Mouse (Mus musculus): ENCODE results near the gene Sdc4.

Gene Sdc4

GRCm38 (mm10) chr2:164403396-164404081 lies 40.1 kb downstream of the Sdc4 start:
- DNase-seq: peak; percentile 57 to 83

DNA sequence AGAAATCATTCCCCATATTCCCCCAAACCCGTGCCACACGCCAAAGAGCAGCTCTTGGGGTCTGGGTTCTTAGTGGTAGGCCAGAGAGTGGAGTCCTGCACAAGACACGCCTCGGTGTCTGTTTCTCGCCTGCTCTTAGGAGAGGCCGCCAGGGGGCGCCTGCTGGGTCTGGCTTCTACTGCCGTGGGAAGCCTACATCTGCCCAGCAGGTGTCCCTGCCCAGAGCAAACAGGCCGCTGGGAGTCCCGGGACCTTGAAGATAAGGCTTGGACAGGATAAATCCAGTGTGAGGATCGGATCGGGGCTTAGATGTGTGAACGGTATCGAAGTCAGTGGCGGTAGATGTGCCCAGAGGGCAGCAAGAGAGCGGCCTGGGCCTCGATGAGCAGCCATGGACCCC lies 40.8 kb downstream of the Sdc4 start, which contains the start of gene Rbpjl:
TSS of gene Rbpjl (plus strand) at position 236 of the 400 bp plus-strand sequence.
- DNase-seq: peak; percentile 85 to 88

DNA sequence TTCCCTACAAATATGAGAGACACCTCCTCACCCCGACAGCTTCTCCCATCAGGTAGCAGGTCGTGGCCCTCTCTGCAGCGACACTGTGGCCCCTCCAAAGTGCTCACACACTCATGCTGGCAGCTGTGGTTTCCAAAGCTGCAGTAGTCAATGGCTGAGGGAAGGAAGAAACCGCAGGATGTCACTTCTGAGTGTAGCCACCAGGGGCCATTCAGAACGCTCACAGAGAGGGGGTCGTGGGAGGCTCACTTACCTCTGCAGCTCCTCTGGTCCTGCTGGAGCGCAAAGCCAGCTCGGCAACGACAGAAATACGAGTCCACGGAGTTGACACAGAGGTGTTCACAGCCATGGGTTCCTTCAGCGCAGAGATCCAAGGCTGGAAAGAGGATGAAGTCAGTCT lies 46.8 kb downstream of the Sdc4 start:
- no peak for DNase-seq

GRCm38 (mm10) chr2:164396076-164396475 lies 47.6 kb downstream of the Sdc4 start:
- no peak for DNase-seq

DNA sequence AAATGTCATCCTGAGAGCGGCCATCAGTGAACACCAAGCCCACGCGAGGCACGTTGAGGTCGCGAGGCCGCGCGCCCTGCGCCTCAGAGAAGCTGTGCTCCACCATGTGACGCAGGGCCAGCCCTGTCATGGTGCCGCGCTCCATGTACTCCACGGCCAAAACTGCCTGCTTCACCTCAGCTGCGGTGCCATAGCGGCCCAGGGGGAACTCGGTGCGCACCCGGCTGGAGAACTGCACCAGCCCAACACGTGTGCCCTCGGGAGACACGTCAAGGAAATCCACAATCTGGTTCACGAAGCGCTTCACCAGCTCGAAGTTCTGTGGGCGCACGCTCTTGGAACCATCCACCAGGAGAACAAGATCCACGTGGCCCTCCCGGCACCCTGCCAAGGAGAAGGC lies 50.6 kb downstream of the Sdc4 start:
- DNase-seq: no peak

DNA sequence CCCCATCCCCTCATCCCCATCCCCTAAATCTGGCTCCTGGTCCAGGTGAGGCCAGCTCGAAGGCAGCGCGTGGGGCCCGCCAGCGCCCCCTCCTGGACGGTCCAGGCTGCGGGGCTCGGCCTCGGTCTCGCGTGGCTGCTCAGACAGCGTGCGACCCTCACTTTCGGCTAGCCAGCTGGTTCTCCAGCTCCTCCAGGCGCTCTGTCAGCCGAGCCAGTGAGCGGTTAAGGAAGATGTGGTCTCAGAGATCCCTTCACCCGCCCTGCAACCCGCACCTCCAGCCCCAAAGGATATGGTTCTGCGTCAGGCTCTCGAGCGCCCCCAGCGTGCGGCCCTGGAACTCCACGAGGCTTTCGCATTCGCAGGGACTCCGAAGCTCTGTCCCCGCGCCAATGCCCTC lies 54.2 kb downstream of the Sdc4 start:
- peak; percentile 86 to 89 for DNase-seq

DNA sequence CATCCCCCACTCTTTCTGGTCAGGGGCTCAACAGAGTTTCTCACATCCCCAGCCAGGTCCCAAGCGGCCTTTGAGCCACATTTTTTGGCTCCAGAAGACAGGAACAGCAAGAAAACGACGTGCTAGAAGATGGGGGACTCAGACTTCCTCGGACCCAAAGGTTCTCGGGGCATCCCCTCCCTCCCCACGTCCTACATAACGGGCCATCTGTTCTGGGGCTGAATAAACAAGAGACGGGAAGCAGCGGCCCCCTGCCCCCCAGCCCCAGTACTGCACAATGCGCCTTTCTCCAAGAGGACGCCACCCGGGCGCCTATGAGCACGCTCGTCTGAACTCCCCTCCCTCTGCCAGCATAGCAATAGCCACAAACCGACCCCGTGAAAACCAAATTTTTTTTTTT lies 54.7 kb downstream of the Sdc4 start, which contains the start of gene Slpi:
TSS of gene Slpi (minus strand) at position 76 of the 400 bp plus-strand sequence.
- peak in 1 of 2 experiments; percentile 69 for DNase-seq

DNA sequence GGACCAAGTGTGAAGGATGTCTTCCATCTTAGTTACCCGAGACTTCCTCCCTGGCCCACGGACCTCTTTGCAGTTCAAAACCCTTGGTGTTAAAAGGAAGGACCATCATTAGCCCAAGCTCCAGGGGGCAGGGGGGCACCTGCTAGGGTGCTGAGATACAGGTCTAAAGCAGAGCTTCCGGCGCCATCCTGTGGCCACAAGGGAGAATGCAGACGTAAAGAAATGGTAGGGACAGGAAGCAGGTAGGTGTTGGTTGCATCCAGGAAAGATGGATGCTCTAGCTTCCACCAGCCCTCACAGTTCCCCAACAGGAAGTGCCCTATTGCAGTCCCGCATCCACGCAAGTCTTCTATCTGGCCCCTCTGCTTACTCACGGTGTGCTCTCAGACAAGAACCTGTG lies 56.7 kb downstream of the Sdc4 start:
- DNase-seq: peak; percentile 51 to 61

GRCm38 (mm10) chr2:164385927-164386763 lies 57.5 kb downstream of the Sdc4 start:
- peak in 1 of 2 experiments; percentile 70 for DNase-seq

DNA sequence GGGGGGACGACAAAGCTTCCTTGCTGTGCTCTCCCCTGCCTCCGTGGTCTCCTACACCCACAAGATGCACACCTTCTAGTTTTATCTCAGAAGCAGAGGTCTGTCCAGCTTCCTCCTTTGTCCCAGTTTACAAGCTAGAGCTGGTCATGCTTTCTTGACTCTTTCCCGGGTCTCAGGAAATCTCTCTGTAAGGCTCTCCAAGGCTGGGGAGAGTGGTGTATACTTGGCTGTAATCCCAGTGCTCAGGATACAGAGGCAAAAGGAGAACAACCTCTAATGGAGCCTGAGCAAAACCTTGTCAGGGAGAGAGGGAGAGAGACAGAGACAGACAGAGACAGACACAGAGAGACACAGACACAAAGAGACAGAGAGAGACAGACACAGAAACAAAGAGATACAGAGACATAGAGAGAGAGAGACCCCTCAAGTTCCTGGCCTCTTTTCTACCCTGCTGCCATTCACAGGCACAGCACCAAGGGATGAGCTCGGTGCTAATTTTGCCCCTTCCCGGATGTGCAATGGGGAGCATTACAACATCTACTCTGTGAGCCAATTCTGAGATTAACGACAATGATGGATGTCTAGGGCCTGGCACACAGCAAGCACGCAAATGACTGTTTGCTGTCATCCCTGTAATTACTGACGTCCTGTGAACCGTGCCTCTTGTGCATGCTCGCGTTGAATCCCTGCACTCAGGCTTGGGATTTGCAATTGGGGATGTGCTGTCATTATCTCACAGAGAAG lies 59.9 kb downstream of the Sdc4 start:
- DNase-seq: no peak

DNA sequence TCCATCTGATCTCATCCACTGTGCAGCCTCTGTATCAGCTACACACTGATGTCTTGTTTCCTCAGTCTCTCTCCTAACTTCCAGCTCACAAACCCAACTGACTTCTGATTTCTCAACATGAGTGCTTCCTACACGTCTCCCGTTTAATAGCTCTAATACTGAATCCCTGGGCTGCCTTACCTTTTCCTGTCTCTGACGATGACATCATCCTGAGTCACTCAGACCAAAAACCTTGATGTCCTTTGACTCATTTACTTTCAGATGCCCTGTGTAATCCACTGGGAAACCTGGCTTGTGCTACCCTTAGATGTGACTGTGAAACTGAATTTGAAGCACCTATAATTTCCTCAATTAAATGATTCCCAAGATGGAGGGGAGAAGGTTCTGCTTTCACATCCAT lies 60.7 kb downstream of the Sdc4 start:
- no peak for DNase-seq

DNA sequence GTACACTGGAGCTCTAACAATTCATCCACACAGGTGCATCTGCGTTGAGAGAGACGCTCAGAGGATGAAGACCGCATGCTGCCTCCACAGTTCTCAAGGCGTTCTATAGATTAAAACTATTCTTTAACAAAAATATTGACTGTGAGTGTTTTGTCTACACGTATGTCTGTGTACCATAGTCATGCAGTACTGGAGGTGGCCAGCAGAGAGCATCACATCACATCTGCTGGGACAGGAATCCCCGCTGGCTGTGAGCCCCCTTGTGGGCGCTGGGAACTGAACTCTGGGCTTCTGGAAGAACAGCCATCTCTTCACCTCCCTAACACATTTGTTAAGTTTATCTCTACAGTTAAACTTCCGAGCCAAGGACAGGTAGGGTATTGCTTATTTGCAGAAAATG lies 62.0 kb downstream of the Sdc4 start:
- peak in 1 of 2 experiments; percentile 17 for DNase-seq

DNA sequence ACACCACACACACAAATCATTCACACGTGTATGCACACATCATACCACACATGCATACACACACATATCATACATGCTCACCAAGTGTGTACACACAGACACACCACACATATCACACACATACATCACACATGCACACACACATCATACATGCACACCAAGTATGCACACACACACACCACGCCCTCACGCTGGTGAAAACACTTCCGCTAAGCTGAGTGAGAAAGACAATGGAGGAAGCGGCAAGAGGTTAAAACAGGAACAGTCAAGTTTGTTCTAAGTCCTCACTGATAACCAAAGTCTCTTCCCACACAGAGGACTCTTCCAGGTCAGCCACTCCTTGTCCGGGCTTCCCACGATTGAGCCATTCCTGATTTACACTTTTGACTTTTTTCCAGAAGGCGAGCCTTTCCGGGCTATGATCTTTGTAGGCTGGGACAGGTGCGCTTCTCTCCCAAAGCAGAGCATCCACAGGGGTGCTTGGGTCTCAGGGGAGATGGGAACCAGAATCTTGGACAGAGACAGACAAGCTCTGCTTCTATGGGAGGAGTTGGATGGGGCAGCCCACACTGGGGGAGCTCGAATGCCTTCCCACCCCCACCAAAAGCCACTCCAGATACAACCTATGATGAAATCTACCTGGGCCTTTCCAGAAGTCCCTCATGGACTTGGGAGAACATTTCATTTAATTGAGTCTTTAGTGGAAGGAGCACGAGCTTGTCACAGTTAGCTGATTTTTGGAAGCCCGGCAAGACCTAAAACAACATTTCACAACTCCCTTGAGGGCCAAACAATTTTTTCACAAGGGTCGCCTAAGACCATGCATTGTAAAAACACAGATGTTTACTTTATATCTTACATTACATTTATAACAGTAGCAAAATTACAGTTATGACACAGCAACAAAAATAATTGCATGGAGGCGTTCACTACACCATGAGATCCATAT lies 65.9 kb downstream of the Sdc4 start:
- no peak for DNase-seq
